Mouse (Mus musculus) layer of hippocampus, adult 2 months (tissue): Measurements from ENCODE around the gene Thsd7b. TPM values are rescaled to one million over a fixed set of nuclear protein-coding genes. Genes with fewer than 3 reads are reported as not detected.

Experiments
- DNase-seq, 2 experiments: peaks; one replicate each; pipeline ENCODE4 v3.0.0; 2022; ENCODE audit warnings: low spot score in 2 of 2
- H3K27ac ChIP-seq: fragments of 200-600 bp; 2 replicates; pipeline ENCODE4 v1.8.1; 2022
- H3K4me3 ChIP-seq: fragments of 200-600 bp; 2 replicates; pipeline ENCODE4 v1.8.1; 2022; ENCODE audit warnings: mild to moderate bottlenecking
- CTCF ChIP-seq: fragments of 200-600 bp; conservative IDR thresholded peaks from 2 replicates; pipeline ENCODE4 v1.8.1; 2022; ENCODE audit warnings: antibody characterized with exemption, mild to moderate bottlenecking, moderate library complexity
- total RNA-seq, 2 experiments: library from RNA; stranded (reverse); gene quantifications; 2 replicates each; pipeline ENCODE4 v1.2.3; 2021

Thsd7b gene
- total RNA-seq, 2 experiments from 2014 or later, result 16.0 to 17.8 TPM

GRCm38 (mm10) chr1:129731991-129732390, 458.9 kb downstream of the Thsd7b start:
- no peak for TF ChIP-seq CTCF
- no peak overlapping the region for H3K4me3 ChIP-seq
- no peak for DNase-seq
- no peak overlapping the region for H3K27ac ChIP-seq

DNA sequence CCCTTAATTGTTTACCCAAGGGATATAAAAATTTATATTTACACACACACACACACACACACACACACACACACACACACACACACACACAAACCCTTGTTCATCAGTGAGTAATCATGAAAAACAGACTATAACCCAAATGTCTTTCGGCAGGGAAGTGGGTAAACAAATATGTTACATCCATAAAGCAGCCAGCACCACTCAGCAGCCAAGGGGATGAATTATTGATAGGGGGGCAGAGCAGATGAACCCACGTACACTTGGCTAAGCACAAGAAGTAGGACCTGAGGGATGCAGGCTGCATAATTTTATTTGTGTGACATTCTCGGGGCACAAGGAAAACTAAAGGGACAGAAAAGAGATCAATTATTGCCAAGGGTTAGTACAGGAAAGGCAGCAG, 474.5 kb downstream of the Thsd7b start:
- H3K4me3 ChIP-seq, result no peak overlapping the region
- no peak for TF ChIP-seq CTCF
- H3K27ac ChIP-seq, result no peak overlapping the region
- peak in 1 of 2 experiments; percentile 6 for DNase-seq

- no peak for DNase-seq
These were observed 483.6 kb downstream of the Thsd7b start for GRCm38 (mm10) chr1:129756548-129757240.

DNA sequence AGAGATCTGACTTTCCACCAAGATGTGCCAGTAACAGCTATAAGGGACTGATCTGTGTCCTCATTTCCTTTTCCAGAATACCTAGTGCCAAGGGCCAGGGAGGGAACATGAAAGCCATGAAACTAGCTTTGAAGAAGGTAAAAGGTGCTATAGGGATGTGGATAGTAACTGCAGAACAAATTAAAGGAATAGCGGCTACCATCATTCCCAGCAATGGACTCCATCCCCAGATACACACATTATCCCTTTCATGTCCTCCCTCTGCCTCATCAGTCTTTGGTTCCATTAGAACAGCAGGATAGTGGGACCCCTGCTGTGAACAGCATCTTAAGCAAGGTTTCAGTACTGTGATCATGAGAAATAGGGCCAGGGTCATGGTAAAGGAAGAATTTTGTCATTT, 485.9 kb downstream of the Thsd7b start:
- no peak for TF ChIP-seq CTCF
- no peak for DNase-seq
- Histone ChIP-seq H3K4me3 (no peak overlapping the region), H3K27ac (no peak overlapping the region)

More at GRCm38 (mm10) chr1:129756548-129757240, 483.6 kb downstream of the Thsd7b start:
- no peak overlapping the region for H3K27ac ChIP-seq
- no peak overlapping the region for H3K4me3 ChIP-seq
- no peak for TF ChIP-seq CTCF

- TF ChIP-seq CTCF, result no peak
- no peak for DNase-seq
- Histone ChIP-seq H3K27ac (no peak overlapping the region), H3K4me3 (no peak overlapping the region)
These were observed 488.1 kb downstream of the Thsd7b start for GRCm38 (mm10) chr1:129761234-129761633.

GRCm38 (mm10) chr1:129764748-129765147, 491.6 kb downstream of the Thsd7b start:
- Histone ChIP-seq H3K27ac (no peak overlapping the region), H3K4me3 (no peak overlapping the region)
- DNase-seq, result no peak
- no peak for TF ChIP-seq CTCF

DNA sequence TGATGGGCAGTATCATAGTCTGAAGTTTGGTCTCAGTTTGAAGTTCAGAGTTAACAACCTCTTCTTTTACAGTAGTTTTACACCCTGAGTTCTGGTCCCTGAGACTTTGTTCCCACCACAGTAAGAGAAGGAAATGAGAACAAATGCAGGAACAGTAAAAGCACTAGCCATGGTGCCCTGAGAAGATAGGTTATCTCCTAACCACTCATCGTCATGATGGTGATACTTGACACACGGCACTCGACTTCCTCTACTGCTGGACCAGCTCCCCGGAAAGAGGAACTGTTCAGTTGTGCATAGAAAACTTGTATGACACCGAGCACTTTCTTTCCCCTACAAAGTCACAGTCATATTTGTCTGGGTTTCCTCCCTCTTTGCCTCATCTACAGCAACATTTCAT, 504.0 kb downstream of the Thsd7b start:
- no peak overlapping the region for H3K27ac ChIP-seq
- no peak for DNase-seq
- H3K4me3 ChIP-seq, result no peak overlapping the region
- no peak for TF ChIP-seq CTCF

DNA sequence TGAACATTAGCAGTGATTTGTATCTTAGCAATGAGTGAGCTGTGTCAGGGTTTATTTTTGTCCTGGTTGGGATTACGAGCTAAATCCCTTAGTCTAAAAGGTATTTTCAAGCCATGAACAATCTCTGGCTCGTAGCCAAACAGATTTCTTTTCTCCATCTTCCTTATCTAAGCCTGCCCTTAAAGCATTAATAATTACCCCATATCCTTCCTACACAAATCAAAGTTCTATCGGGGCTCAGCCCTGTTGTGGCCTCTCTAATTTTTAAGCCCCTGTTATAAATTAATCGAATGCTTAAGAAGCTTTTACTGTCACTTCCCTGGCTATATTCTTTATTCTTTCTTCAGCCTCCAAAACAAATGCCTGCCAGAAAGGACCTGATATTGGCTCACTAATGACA, 506.4 kb downstream of the Thsd7b start:
- no peak for TF ChIP-seq CTCF
- no peak overlapping the region for H3K27ac ChIP-seq
- DNase-seq, result no peak
- no peak overlapping the region for H3K4me3 ChIP-seq

- no peak overlapping the region for H3K27ac ChIP-seq
- no peak for DNase-seq
- H3K4me3 ChIP-seq, result no peak overlapping the region
- TF ChIP-seq CTCF, result no peak
These were observed 507.5 kb downstream of the Thsd7b start for GRCm38 (mm10) chr1:129780589-129780988.

GRCm38 (mm10) chr1:129798519-129798918, 525.4 kb downstream of the Thsd7b start:
- no peak for TF ChIP-seq CTCF
- no peak overlapping the region for H3K27ac ChIP-seq

GRCm38 (mm10) chr1:129826927-129827326, 553.8 kb downstream of the Thsd7b start:
- no peak for DNase-seq
- peak; percentile 55 for TF ChIP-seq CTCF
- Histone ChIP-seq H3K27ac (no peak overlapping the region), H3K4me3 (no peak overlapping the region)

More at GRCm38 (mm10) chr1:129798519-129798918, 525.4 kb downstream of the Thsd7b start:
- DNase-seq, result no peak
- no peak overlapping the region for H3K4me3 ChIP-seq

DNA sequence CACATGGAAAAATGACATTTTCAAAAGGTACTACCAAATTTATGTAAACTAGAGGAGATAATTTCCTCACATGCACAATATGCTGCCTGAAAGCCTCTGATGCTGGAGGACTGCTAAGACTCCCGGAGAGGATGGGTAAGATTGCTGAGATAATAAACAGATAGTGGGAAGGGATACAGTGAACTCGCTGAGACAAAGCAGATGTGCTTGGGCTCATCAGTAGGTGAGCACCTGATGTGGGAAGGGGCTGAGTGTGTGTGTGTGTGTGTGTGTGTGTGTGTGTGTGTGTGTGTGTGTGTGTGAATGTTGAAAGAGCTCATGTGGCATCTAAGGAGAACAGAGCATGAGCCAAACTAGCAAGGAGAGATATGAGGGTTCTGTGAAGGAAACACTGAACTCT, 564.2 kb downstream of the Thsd7b start:
- TF ChIP-seq CTCF, result no peak
- DNase-seq, result no peak
- Histone ChIP-seq H3K4me3 (no peak overlapping the region), H3K27ac (no peak overlapping the region)

- no peak overlapping the region for H3K4me3 ChIP-seq
- H3K27ac ChIP-seq, result no peak overlapping the region
- no peak for TF ChIP-seq CTCF
- no peak for DNase-seq
These were observed 564.7 kb downstream of the Thsd7b start for GRCm38 (mm10) chr1:129837776-129838175.

GRCm38 (mm10) chr1:129838486-129838885, 565.4 kb downstream of the Thsd7b start:
- Histone ChIP-seq H3K4me3 (no peak overlapping the region), H3K27ac (no peak overlapping the region)
- no peak for TF ChIP-seq CTCF
- DNase-seq, result no peak
